Mouse (Mus musculus): ENCODE data around the gene Otud7a.

The Otud7a gene

DNA sequence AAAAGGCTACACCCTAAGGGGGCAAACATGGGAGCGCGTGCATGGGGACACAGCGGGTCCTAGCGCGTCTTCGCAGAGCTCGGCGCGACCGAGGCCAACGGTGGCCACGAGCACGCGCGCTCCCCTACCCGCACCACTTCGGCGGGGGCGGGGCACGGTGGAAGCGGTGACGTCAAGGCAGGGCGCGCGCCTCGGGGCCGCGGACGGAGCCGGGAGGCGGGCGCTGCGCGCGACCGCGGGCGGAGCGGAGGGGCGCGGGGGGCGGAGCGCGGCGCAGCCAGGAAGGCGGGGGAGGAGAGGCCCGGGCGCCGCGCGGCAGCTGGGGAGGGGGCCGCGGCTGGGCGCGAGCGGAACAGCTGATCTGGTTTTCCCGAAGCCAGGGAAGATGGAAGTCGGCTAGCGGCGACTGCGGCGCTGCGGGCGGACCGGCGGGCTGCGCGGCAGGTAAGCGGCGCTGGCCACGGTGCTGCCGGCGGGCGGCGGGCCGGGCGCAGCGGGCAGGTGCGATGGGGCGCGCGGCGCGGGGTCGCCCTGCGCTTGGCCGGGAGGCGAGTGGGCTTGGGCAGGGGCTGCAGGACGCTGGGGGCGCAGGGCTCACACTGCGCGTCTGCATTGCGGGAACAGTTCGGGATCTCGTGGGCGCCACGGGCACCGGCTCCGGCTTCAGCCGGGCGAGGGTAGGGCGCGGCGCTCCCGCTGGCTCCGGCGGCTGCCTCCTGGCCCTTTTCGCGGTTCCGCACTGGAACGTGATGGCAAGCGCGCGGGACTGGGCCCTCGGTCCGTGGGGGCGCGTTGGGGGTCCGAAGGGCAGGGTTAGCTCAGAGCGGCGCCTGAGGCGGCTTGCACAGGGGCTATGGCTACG is at the start of gene Otud7a:
Gene Otud7a, plus strand, starts transcription at position 268 of the 862 bp plus-strand sequence.
- DNase-seq (ENCODE audit: low read depth, low spot score), result peak; percentile 82

DNA sequence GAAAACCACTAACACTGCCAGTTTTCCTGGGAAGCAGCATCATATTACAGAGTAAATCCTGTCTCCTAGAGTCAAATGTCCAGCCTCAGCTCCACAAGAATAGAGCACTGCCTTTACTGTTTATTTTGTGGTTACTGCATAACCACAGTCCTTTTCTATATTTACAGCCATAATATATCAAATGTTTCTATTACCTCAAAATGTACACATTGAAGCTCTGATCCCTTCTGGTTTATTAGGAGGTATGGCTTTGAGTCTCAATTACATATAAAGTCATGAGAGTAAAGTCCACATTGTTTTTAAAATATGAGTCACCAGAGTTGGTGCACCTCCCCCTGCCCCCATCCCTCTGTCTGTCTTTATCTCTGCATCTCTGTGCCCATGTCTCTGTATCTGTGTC is 38.6 kb upstream of the Otud7a start:
- DNase-seq (ENCODE audit: low read depth, low spot score), result no peak

DNA sequence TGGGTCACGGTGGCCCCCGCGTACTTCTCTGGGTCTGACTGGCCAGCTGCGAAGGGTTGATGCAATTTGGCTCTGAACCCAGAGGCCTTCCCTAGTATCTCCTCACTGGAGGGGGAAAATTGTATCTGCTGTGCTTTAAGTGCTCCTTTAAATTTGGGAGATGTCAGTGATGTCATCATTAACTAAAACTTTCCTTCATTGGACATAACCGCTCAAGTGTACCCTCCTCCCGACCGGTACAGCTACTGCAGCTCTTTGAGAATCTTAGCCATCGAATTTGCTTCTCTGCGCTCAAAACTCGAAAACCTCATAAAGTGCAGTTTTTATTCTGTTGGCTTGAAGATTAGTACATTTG is 772 bp downstream of the Otud7a start:
- no peak for DNase-seq (ENCODE audit: low read depth, low spot score)

DNA sequence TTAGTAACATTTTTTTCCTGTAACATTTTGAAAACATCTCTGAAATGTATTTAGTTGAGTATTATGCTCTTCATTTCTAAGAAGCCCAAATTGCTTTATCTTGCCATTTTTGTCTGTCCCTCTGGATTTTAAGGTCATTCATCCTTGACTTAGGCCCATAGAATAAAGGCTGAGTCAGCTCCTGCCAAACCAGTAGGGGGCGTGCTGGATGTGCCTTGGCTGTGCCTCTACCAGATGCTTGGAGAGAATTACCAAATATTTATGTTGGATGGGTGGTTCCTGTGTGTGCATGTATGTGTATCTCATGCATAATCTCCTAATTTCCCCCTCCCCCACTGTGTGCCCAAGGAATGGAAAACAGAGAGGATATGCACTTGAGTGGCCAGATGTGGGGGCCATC is 2.4 kb downstream of the Otud7a start:
- DNase-seq (ENCODE audit: low read depth, low spot score), result no peak

DNA sequence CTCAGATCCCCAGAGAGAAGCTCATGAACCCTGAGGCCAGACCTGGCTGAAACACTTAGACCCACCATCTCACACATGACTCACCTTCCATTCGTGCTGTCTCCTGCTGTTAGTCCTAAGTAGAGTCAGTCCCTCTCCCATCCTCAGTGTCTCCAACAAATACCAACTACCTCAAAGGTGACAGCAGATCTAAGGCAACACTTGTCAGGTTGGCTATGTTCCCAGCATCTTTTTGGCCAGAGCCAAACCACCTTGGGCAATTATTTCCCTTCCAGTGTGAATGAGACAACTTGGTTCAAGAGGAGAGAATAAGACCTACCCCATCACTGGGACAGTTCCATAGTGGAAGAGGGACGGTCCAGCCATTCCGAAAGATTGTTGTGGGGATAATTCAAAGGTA is 10.7 kb downstream of the Otud7a start:
- no peak for DNase-seq (ENCODE audit: low read depth, low spot score)

DNA sequence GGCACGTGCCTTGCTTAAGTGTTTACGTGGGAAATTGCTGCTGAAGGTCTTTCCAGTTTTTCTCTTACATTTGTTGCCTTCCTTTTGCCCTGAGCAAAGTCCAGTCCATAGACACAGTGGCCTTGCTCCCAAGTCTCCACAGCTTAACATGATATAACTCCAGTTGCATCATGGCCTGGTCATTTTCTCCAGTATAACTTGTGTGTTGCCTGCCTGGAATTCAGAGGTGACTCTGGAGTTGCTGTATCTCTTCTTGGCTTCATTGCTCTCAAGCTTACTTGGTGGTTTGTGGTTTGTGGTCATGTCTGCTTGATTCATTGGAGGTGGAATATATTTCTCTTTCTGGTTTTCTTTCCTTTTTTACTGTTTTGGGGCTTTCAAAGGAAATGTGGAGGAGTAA is 17.7 kb downstream of the Otud7a start:
- DNase-seq (ENCODE audit: low read depth, low spot score), result no peak

DNA sequence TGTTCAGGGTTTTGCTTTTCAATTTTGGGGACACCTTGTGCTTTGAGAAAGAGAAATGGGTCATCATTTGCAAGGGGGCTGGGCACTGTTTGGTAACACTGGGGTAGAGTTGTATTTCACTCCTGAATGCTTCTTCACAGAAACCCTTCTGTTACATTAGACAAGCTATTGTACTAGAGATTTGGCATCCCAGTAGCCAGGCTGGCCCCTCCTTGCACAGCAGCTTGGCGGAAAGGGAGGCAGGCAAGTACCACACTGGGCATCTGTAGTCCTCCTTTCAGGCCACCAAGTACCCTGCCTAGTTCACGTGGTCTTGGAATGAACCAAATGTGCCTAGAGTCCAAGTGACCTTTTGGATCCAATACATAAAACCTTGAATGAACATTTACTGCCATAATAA is 18.1 kb downstream of the Otud7a start:
- DNase-seq (ENCODE audit: low read depth, low spot score), result no peak

DNA sequence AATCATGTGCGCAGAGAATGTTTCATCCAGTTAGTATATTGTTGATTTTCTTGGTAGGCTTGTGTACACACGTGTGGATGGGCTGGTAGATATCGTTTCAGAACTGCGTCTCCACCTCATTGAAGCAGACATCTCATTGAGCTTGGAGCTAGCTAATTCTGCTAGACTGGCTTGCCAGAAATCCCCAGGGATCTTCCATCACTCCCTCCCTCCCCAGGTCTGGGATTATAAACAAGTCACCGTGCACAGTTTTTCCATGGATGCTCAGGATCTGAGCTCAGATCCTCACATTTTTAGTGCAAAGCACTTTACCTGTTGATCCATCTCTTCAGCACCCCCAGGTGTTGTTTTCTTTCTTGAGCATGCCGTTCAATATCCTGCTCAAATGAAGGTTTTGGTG is 22.2 kb downstream of the Otud7a start:
- no peak for DNase-seq (ENCODE audit: low read depth, low spot score)

DNA sequence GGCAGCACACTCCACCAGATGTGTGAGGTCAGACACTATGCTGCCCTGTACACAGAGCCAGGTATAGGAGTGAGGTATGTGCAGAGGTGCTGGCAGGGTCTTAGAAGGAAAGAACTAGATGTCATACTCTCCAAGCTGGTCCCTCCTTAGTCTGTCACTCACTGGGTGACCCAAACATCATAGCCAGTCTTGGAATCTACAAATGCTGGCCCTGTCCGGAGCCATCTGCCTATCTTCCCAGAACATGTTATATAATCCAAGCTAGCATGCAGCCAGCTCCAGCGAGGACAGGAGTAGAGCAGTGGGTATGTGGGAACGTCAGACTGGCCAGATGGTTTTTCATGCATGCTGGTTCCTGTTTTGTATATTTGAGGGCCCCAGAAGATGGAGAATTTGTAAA is 23.7 kb downstream of the Otud7a start:
- DNase-seq (ENCODE audit: low read depth, low spot score), result no peak

DNA sequence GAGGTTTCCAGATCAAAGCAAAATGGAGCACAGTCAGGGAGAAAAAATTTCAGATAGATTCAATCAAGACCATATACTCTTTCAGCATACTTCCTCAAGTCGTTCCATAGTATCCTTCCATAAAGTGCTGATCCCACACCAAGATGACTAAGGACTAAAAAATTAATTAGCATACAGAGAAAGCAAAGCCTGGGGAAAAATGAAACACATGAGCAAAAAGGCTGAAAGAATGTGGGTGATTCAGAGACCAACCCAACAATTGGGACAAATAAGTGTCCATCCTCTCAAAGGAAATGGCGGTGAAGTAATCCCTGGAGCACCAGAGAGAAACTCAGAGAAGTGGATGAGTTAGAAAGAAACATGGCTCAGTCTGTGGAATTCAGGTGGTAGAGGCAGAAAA is 38.5 kb downstream of the Otud7a start:
- no peak for DNase-seq (ENCODE audit: low read depth, low spot score)

DNA sequence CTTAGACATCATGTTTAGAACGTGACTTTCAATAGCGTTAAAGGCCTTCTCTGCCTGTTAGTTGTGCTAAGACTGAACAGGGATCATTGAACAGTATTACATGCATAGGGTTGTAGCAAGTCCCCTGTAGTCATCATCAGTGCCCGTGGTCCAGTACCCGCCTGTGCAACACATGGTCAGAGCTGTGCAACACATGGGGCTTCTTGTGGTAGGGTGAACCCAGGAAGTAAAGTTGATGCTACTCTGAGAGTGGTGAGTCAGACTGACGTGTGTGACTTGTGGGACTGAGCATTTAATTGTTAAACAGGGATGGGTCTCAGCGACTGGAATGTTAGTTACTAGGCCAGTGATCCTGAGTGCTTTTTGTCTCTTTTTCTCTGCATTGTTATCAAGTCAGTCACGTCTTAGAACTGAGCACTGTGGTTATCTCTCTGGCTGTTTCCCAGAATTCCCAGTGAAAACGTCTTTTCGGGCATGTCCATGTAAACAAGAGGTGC is 52.5 kb downstream of the Otud7a start:
- DNase-seq (ENCODE audit: low read depth, low spot score), result no peak

DNA sequence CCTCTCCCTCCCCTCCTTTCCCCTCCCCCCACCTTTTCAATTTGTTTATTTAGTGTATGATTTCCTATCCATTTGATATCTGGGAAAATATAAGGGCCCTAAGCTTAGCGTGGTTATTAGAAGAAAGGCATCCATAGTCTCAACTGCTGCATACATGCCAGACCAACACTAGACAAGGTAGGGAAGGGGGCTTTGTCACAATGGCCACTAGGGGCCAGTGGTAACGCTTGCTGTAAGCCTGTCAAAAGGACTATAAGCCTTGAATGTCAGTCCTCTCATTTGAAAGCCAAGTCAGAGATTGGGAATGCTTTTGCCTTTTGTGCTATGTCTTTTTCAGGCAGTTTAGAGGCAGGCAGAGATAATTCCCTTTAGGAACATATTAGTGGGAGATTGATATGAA is 59.7 kb downstream of the Otud7a start:
- DNase-seq (ENCODE audit: low read depth, low spot score), result peak; percentile 16

DNA sequence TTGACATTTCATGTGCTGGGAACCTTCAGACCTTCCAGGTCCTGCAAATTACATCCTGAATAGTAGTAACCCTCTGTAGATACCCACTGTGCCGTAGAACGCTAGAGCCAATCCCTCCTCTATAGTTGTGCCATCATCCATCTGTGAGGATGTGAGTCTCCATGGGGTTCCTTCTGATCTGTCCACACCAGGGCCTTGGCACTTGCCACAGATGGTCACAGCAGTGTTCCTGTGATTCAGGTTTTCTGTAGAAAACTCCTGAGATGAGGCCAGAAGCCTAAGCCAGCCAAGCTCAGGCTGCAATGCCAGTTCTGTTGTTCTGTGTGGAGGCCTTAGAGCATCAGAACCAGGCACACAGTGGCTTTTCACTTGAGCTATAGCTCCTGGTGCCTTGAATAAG is 63.5 kb downstream of the Otud7a start:
- DNase-seq (ENCODE audit: low read depth, low spot score), result no peak

DNA sequence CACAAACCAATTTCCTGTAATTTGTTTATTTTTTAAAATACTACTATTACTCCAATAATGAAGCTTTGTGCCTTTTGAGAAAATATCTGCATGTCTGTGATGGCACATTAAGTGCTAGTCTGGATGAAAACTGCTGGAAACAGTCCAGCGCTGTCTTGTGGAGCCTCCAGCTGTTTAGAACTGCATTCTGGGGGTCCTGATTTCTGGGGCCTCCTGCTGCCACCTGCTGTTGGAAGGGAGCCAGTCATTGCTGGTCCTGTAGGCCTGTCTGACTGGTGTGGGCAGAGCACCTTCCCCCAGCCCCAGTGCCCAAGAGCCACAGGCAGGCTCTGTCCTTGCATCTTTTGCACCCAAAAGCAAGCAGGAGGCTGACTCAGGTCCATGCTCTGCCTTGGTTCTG is 65.3 kb downstream of the Otud7a start:
- DNase-seq (ENCODE audit: low read depth, low spot score), result peak; percentile 3

DNA sequence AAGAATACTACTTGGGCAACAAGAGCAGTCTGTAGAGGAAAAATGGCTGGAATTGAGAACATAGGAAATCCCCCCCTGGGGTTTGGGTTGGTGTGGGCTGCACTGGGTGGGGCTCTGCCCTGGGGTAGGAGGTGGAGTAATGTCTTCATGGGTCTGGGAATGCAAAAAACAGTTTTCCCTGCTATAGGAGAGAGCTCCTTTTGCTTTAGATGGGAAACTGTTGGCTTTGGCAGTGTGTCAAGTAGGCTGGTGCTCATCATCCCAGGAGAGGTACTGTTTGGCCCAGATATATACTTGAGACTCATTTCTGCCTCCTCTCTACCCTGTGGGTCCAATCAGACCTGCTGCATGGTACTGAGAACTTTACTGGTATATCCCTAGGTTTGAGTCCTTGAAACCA is 66.9 kb downstream of the Otud7a start:
- no peak for DNase-seq (ENCODE audit: low read depth, low spot score)

DNA sequence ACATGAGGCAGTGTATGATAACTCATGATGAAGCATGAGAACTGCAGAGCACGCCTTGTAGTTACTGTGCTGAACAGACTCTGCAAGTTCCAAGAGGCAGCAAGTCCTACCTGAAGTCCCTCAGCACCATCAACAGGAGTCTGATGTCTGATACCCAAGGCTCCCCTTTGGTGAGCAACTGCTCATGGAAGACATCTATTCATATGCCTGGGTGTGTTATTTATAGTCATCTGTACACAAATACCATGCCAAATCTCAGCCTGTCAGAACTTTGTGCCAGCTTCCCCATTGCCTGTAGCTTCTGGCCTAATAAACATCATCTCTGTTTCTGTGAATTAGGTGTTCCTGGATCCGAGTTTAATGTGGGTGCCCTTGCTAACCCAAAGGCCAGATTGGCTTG is 68.0 kb downstream of the Otud7a start:
- no peak for DNase-seq (ENCODE audit: low read depth, low spot score)

DNA sequence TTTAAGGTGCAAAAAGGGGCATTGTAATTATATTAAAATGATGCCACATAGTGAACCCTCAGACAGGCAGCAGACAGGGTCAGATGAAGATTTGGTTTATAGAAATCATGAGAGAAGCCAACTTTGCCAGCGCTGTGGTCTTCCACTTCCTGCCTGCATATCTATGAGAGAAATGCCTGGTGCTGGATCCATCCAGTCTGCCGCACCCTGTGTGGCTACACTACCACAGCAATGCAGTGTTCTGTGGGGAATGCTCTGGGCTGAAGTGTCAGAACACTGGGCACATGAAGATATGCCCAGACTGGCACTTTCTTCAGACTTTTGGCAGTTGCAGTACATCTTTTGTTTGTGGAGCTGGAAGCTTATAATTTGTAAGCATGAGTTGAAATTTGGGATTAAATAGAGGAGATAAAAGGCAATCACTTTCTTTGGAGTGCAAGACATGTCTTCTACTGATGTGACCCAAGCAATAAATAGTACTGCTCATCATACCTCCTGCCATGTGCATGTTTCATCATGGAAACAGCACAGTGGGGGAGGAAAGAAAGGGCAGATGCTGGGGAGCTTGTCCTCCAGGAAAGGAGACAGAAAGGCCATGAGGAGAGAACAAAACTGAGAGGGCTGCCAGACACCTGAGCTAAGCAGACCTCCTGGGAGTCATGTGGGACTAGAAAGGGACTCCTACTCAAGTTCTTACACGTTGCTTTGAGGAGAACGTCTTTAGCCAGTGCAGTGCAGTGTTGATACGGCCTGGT is 71.8 kb downstream of the Otud7a start:
- no peak for DNase-seq (ENCODE audit: low read depth, low spot score)

DNA sequence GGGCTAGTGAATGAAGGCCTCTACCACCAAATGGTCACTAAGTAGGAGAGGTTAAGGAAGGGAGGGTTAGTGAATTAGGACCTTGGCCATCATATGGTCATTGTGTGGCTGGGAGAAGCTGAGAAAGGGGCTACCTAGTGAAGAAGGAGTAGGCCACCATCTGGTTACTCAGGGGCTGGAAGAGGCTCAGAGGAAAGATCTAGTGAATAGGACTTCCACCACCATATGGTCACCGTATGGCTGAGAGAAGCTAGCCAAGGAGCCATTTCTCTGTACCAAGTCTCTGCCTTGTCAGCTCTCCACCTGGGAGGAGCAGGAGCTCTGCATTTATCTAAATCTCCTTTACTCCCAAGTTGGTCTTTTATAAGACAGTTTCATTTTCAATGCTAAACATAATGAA is 75.7 kb downstream of the Otud7a start:
- no peak for DNase-seq (ENCODE audit: low read depth, low spot score)

DNA sequence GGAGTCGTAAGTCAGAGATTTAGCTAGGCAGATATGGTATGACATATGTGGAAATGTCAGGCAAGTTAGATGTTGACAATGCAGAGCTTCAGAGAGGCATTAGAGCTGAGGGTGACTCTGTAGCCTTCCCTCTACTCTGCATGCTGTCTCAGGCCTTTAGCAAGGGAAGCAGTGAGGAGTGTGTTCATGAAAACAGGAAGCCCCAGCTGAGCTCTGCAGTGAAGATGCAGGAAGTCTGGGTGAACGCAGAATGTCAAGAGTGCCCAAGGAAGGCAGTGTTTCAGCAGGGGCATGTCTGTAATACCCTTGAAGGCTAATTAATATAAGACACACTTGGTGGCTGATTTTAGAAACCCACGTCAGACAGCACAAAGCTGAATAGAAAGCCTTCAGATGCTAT is 77.9 kb downstream of the Otud7a start:
- no peak for DNase-seq (ENCODE audit: low read depth, low spot score)

DNA sequence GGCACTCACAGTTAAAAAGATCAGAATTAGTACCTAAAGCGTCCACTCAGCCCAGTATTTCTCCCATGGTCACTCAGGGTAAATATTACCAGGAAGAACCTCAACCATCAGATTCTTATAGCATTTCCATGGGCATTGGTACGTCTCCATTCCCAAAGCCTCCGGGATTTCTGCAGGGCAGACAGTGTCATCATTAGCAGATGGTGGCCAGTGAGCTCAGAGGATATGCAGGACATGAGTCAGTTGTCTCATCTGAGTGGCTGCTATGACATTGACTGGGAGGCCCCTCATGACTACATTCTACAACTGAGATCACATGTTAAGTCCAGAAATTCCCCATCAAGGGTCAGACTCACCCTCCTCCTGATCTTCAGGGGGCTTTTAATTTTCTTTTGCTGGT is 78.5 kb downstream of the Otud7a start:
- DNase-seq (ENCODE audit: low read depth, low spot score), result no peak

DNA sequence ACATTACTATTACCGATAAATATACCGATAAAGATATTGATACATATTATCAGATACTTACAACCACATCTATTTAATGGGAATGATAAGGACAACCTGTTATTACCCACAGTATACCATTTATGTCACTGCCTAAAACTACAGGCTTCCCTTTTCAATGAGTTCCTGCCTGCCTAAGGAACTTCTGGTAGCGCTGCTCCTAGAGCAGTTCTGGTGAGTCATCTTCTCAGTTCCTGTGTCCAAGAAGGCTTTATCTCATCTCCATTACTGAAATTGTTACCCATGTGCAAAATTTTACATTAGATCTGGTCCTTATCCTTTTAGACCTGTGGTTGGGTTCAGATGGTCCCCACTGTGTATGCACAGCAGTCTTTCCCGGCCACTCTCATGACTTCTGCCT is 95.7 kb downstream of the Otud7a start:
- DNase-seq (ENCODE audit: low read depth, low spot score), result no peak

DNA sequence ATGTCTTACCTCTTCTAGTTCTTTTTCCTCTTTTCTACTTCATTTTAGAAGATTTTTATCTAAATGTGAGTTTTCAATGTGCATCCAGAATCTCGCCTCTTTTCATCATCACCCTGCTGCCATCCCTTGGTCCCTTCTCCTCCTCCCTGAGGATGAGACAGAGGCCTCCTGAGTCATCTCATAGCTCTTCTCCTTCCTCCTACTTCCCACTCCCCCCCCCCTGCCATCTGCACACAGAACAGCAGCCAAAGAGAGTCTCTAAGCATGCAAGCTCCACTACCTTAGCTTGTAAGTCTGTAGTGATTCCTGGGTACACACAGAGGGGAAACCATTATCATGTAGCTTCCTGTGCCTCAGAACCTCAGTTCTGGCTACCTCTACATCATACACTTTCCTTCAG is 109.9 kb downstream of the Otud7a start:
- no peak for DNase-seq (ENCODE audit: low read depth, low spot score)

DNA sequence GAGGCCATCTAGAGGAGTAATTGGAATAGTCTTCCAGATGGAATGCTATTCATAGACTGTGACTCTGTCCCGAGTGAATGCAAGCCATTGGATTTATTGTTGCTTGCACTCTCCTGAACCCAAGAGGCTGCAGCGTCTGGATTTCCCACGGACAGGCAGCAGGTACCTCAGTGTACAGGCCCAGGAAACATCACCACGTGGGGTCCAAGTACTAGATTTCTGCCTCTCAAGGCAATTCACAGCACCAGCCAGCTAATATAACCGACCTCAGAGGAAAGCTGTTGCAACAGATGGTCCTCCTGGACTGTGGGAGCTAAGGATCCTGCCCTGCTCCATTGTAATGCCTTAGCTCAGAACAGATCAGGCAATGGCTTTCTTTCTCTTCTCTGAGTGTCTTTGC is 111.8 kb downstream of the Otud7a start:
- no peak for DNase-seq (ENCODE audit: low read depth, low spot score)
